Mouse (Mus musculus) left cerebral cortex, adult 18-20 months (tissue): ENCODE results near the gene Rpl31. TPM values are rescaled to one million over a fixed set of nuclear protein-coding genes. Genes with fewer than 3 reads are reported as not detected.

ENCODE experiments used
- DNase-seq, 2 experiments: peaks; one replicate each; pipeline ENCODE4 v3.0.0; 2021 to 2022; ENCODE audit warnings: low spot score in 2 of 2, mixed read lengths in 1 of 2
- total RNA-seq, 2 experiments: library from RNA; stranded (reverse); gene quantifications; 2 replicates each; pipeline ENCODE4 v1.2.3; 2021

Rpl31 gene
- total RNA-seq, 2 experiments from 2014 or later: 515 to 567 TPM

DNA sequence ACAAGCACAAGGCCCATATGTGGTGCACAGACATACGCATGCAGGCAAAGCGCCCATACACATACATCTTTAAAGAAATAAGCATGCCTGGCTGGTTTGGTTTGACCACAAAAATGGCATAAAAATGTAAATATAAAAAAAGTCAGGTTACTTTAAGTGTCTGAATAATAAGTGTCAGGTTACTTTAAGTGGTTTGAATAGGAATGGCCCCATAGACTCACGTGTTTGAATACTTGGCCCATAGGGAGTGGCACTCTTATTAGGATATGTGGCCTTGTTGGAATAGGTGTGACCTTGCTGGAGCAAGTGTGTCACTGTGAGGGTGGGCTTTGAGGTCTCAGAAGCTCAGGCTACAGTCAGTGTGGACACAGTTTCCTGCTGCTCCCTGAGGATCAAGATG lies 27.0 kb downstream of the Rpl31 start:
- no peak for DNase-seq

DNA sequence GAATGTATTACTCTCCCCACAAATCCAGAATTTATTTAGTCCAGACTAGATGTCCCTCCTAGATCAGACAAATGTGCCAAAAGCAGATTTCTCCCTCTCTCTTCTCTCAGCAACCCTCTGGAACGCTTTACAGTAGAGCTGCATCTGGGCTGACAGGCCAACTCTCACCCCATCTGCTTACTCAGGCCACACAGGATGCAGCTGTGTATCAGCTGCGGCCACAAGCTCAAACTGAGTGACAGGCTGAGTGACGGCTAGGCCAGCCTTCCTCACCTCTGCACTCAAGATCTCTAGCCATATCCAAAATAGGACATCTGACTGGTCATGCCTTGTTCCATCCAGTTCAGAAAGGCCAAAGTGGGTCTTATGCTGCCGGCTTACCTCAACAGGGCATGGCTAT lies 28.7 kb downstream of the Rpl31 start:
- DNase-seq: no peak

DNA sequence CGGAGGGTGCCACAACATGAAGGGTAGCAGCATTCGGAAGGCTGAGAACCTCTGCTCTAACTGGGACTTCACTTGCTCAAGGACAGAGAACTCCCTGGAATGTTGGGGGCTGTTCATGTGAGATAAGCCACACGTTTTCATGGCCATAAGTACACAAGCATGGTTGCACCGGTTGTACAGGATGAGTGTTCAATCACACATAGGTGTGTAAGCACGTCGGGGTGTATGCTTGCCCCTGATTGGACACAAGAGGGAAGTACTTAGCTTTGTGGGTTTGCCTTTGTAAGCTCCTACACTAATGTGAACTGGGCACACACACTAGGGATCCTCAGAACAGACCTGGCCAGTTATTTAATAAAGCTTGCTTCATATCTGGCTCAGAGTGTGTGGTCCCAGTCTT lies 30.6 kb downstream of the Rpl31 start:
- DNase-seq: no peak

DNA sequence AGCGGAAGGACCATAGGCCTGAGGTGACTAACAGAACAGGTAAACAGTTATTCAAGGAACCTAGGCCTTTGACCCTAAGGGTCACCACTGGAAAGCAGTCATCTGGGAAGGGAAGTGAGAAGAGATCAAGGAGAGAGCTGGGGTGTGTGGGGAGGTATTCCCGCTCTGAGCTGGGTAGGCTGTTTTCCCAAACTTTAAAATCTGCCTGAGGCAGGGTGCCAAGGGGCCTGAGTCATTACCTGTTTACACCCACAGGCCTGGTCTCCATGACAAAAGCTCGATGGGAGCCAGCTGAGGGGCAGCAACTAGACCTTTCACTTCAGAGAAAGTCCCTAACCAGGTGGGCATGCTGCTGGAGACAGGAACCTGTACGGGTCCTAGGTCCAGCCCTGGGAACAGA lies 31.6 kb downstream of the Rpl31 start:
- peak in 1 of 2 experiments; percentile 25 for DNase-seq

DNA sequence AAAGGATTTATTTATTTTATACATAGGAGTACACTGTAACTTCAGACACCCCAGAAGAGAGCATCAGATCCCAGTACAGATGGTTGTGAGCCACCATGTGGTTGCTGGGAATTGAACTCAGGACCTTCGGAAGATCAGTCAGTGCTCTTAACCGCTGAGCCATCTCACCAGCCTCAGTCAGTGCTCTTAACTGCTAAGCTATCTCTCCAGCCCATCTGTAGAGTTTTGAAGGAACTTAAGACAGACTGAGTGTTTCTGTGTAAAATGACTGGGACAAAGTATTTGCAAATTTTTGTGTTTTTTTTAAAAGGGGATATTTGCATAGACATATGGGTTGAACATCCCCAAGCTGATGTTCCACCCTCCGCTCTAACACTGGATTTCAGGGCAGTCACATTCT lies 32.5 kb downstream of the Rpl31 start:
- DNase-seq: no peak

DNA sequence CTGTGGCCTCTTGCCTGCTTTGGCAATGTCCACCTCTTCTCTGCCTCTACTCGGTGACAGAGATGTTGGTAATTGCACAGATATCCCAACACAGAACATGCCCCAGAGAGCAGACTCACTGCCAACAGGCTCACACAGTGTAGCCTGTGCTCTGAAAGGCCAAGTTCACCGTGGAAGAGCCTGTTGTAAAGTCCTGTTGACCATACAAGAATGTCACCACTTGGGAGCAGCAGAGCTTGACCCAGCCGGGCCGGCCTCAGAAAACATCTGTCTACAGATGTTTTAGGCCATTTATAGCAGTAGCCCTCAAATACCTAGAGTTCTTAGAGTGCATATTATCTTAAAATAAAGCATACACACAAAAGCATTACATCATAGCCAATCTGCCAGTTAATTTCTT lies 39.5 kb downstream of the Rpl31 start:
- DNase-seq: no peak

DNA sequence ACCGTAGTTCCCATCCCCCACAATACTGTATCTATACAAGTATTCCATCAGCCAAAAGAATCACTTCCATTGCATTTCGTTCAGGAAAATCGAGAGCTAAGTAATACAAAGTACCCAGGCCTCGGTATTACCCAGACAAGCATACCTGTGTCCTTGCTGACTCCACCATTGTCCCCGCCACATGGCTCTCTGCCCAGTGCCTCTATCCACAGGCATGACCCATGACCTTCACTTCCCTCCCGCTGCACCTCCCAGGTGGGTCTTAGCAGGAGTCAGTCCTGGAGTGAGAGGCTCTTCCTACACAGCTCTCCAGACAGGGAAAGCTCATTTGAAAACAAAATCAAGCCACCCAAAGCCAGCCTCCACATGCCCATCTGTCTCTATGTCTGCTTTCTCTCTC lies 40.5 kb downstream of the Rpl31 start:
- DNase-seq: no peak

DNA sequence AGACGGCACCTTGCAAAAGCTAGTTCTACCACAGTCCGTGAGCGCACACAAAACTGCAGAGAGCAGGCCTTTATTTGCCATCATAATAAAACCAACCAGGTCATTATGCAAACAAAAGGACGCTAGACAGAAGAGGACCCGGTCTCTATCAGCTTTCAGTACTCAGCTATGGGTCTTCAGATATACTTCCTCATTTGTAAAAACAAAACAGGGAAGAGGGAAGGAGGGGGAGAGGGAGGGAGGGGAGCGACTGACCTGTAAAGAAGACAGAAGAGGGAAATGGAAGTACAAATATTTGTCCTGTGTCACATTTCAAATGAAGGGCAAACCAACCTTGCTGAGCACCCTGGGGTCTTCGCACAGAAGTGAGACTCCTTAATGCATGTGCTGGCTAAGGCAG lies 41.0 kb downstream of the Rpl31 start:
- DNase-seq: no peak

DNA sequence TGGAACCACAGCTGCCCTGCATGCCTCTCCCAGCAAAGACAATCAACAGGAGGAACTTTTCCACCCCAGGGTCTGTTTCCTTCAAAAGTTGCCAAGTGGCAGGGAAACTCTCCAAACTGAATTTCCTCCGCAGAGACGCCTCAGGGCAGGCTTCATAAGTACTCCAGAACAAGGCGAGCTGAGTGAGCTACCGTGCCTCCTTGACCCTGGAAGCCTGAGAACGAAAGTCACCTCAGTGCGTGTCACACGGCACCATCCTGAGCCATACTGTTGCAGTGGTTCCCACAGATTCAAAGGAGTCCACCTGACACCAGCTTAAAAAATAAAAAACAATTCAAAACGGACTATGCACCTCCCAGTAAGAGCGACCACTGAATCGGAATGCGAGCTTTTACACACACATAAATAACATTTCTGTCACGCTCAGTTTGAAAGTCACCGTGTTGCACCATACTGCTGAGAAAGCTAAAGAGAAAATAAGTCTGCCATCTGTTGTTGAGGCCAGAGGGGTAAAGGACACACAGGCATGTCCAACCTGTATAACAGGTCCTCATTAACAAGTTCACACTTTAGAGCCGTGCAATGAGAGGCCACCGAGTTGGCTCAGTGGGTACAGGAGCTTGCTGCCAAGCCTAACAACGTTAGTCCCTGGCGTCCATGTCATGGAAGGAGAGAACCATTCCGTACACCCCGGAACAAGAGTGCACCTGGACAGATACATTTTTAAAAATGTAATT lies 42.6 kb downstream of the Rpl31 start:
- no peak for DNase-seq

DNA sequence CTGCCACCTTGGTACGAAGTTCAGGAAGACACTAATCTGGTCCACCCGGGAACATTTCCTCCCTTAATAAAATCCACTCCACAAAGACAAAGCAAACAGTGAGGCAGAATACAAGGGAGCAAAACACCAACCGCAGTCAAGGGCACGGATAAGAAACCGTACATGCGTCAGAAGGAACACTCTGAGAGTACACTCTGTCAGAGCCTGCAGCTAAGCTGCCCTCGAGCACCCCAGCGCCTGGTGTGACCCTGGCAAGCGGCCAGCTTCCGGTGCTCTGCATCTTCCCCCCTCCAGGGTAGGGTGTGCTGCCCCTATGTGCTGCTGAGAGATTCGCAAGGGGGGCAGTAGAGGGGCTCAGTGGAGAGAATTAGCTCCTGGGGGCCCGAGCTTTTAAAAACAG lies 50.2 kb downstream of the Rpl31 start:
- no peak for DNase-seq

DNA sequence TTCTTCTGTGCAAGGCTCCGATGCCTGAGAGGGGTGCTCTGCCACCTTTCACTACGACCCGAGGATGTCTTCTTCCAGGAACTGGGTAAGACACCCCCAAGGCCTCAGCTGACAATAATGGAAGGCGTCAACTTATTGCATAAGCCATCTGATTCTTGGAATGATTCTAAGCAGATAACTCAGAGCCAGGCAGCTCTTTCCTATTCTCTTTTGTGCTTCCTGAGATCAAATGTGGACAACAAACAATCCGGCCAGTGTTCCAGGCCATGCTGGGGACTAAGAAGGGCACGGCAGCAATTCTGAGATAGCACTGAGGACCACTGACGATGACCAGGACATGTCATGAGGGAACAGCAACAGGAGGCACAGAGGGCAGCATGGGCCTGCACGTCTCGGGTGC lies 51.2 kb downstream of the Rpl31 start:
- no peak for DNase-seq

DNA sequence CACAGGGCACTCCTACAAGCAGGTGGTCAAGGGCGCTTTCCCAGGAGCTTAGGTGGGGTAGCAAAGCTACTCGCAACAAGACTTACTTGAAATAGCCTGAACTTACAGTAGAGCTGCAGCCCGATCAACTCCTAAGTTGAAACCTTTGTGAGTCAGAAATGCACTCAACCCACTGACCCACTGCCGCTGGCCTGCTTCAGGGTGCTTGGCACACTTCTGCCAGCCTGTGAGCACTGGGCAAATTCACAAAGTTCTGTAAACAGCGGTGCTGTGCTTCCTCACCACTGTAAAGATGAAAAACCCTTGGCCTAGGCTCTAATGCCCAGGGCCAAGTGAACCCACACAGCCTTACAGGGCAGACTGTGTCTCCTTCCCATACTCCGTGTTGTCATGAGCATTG lies 53.3 kb downstream of the Rpl31 start:
- no peak for DNase-seq

Other genes with a start within 250 kb of the Rpl31 start
- gene Npas2, start 174.1 kb upstream of the Rpl31 start, total RNA-seq: 10 to 100 TPM; 58.8 to 70.4 TPM
- gene Tbc1d8, start 110.9 kb downstream of the Rpl31 start, total RNA-seq: 10 to 100 TPM; 19.3 to 20.5 TPM
- 10 to 100 TPM; 23.8 to 25.5 TPM for gene Cnot11, start 167.2 kb downstream of the Rpl31 start, total RNA-seq
- 10 to 100 TPM; 31.2 to 34.2 TPM for gene Rnf149, start 209.6 kb downstream of the Rpl31 start, total RNA-seq